10 mouse cellular contexts compared by ENCODE assay signal in genomic region chr4:130896372-130896771, GRCm38 (mm10). TPM values are rescaled to one million over a fixed set of nuclear protein-coding genes. Genes with fewer than 3 reads are reported as not detected.
A peak's percentile ranks its signal among the peaks of the same experiment; 100 is the strongest.
DNase-seq lines count a peak whose midpoint lies in the region; ATAC-seq and TF ChIP-seq lines count a peak whose summit lies in the region.
"Had no signal": no experiment of that assay in that cellular context is flagged by ENCODE, and none has a peak within 500 bp of the region (broad histone marks: within the 10 kb centered on the region; RNA-seq: fewer than 3 reads in every experiment).

No protein-coding gene starts in this region.

- H3K9me3 ChIP-seq in forebrain, postnatal 0 days (ENCODE audit: low read length), result no peaks in the 10 kb centered on the region
- H3K9me3 ChIP-seq in forebrain, embryonic 10.5 days, result no peaks in the 10 kb centered on the region
- H3K9me3 ChIP-seq in midbrain, embryonic 10.5 days (replicated peaks), result no peaks in the 10 kb centered on the region
- H3K9me3 ChIP-seq in midbrain, embryonic 16.5 days (replicated peaks; ENCODE audit: control insufficient read depth, low read length, poor library complexity, severe bottlenecking), result no peaks in the 10 kb centered on the region
- H3K9me3 ChIP-seq: hindbrain, embryonic 15.5 days had no signal

- intact Hi-C loops in left cerebral cortex, postnatal 4 days (cut with DNase I), result loop anchor here (5.0 kb wide), 1 partner anchor 51 kb away; no protein-coding TSS in a partner anchor

- no peaks in the 10 kb centered on the region for H3K36me3 ChIP-seq in forebrain, postnatal 0 days (ENCODE audit: insufficient read depth)
- H3K36me3 ChIP-seq in forebrain, embryonic 10.5 days (replicated peaks), result no peaks in the 10 kb centered on the region
- no peaks in the 10 kb centered on the region for H3K36me3 ChIP-seq in midbrain, embryonic 10.5 days
- H3K36me3 ChIP-seq in midbrain, embryonic 16.5 days (ENCODE audit: control insufficient read depth, insufficient read depth, low read length), result no peaks in the 10 kb centered on the region
- H3K36me3 ChIP-seq: hindbrain, embryonic 15.5 days had no signal

- H3K4me2 ChIP-seq in forebrain, postnatal 0 days (ENCODE audit: low read depth), result no peak overlapping the region
- H3K4me2 ChIP-seq in midbrain, embryonic 16.5 days (ENCODE audit: low read length), result no peak overlapping the region
- H3K4me2 ChIP-seq: hindbrain, embryonic 15.5 days had no signal

- peak; percentile 50 for DNase-seq in forebrain, postnatal 0 days
- no peak for DNase-seq in forebrain, embryonic 10.5 days (ENCODE audit: extremely low spot score, low spot score)
- peak; percentile 42 for DNase-seq in midbrain, embryonic 10.5 days (ENCODE audit: low spot score)
- peak; percentile 74 for DNase-seq in left cerebral cortex, postnatal 4 days
- peak; percentile 65 for DNase-seq in right cerebral cortex, postnatal 4 days
- no peak for DNase-seq in cerebellum, adult 18-20 months

- no peaks in the 10 kb centered on the region for H3K27me3 ChIP-seq in forebrain, postnatal 0 days (ENCODE audit: insufficient read depth, low read length)
- no peaks in the 10 kb centered on the region; the same call in 1 of the 2 replicates for H3K27me3 ChIP-seq in forebrain, embryonic 10.5 days (ENCODE audit: poor library complexity, severe bottlenecking)
- H3K27me3 ChIP-seq in midbrain, embryonic 10.5 days (ENCODE audit: low read depth, poor library complexity, severe bottlenecking), result no peaks in the 10 kb centered on the region
- H3K27me3 ChIP-seq in midbrain, embryonic 16.5 days (ENCODE audit: control insufficient read depth, insufficient read depth, low read depth, low read length), result no peaks in the 10 kb centered on the region
- H3K27me3 ChIP-seq: hindbrain, embryonic 15.5 days had no signal

- no peak for TF ChIP-seq POLR2A in bone marrow macrophage, adult 2 months (IDR thresholded peaks at IDR 0.05; ENCODE audit: borderline replicate concordance, low read depth, low read length)

- no peak overlapping the region for H3K9ac ChIP-seq in forebrain, postnatal 0 days
- no peak overlapping the region for H3K9ac ChIP-seq in midbrain, embryonic 16.5 days (ENCODE audit: low read depth, low read length)
- H3K9ac ChIP-seq: hindbrain, embryonic 15.5 days had no signal

- no peak overlapping the region for H3K4me3 ChIP-seq in forebrain, postnatal 0 days (ENCODE audit: low read depth, low read length)
- H3K4me3 ChIP-seq in forebrain, embryonic 10.5 days, result no peak overlapping the region
- no peak overlapping the region for H3K4me3 ChIP-seq in midbrain, embryonic 10.5 days
- no peak overlapping the region for H3K4me3 ChIP-seq in midbrain, embryonic 16.5 days (ENCODE audit: low read depth, low read length)
- H3K4me3 ChIP-seq in bone marrow macrophage, adult 2 months (ENCODE audit: insufficient read depth, low read length), result no peak overlapping the region
- H3K4me3 ChIP-seq: hindbrain, embryonic 15.5 days had no signal

- H3K27ac ChIP-seq in forebrain, postnatal 0 days (ENCODE audit: low read depth, low read length), result no peak overlapping the region
- no peak overlapping the region for H3K27ac ChIP-seq in forebrain, embryonic 10.5 days
- no peak overlapping the region for H3K27ac ChIP-seq in midbrain, embryonic 10.5 days (replicated peaks)
- H3K27ac ChIP-seq in midbrain, embryonic 16.5 days (ENCODE audit: low read length), result no peak overlapping the region
- H3K27ac ChIP-seq in bone marrow macrophage, adult 2 months (ENCODE audit: insufficient read depth, low read depth, low read length), result no peak overlapping the region
- H3K27ac ChIP-seq: hindbrain, embryonic 15.5 days had no signal

- 63% methylated on average over 2 of the region's 2 CpGs for WGBS in forebrain, postnatal 0 days
- WGBS in forebrain, embryonic 10.5 days, result 71% methylated on average over 2 of the region's 2 CpGs
- 76% methylated on average over 2 of the region's 2 CpGs for WGBS in midbrain, embryonic 10.5 days
- WGBS in midbrain, embryonic 16.5 days, result 80% methylated on average over 2 of the region's 2 CpGs

- TF ChIP-seq CTCF in forebrain, postnatal 0 days (IDR thresholded peaks at IDR 0.05; ENCODE audit: low read depth), result peak; percentile 87
- peak; percentile 76 for TF ChIP-seq CTCF in bone marrow macrophage, adult 2 months (IDR thresholded peaks at IDR 0.05; ENCODE audit: low read depth, low read length)

- no peak for ATAC-seq in forebrain, postnatal 0 days
- no peak for ATAC-seq in midbrain, embryonic 16.5 days

- no peaks in the 10 kb centered on the region for H3K4me1 ChIP-seq in forebrain, postnatal 0 days (ENCODE audit: insufficient read depth)
- H3K4me1 ChIP-seq in forebrain, embryonic 10.5 days, result peaks cover 13% of the 10 kb centered on the region
- peaks cover 5% of the 10 kb centered on the region; the same call in 1 of the 2 replicates for H3K4me1 ChIP-seq in midbrain, embryonic 10.5 days
- H3K4me1 ChIP-seq in midbrain, embryonic 16.5 days (ENCODE audit: control insufficient read depth, insufficient read depth, low read length), result no peaks in the 10 kb centered on the region
- H3K4me1 ChIP-seq in bone marrow macrophage, adult 2 months (ENCODE audit: control insufficient read depth, insufficient read depth, low read length), result peaks cover 22% of the 10 kb centered on the region

RNA-seq across cellular contexts. Expression of gene Laptm5, which starts 16.6 kb away (rescaled TPM):
- total RNA-seq in forebrain, postnatal 0 days (2014; rRNA removed), result 17.5 and 25.5 TPM in 2 replicates
- polyA plus RNA-seq in forebrain, postnatal 0 days (2015; fragmentation: Nextera tagmentation; extraction: Ambion mirVana), result 30.2 and 34.3 TPM in 2 replicates
- 16.7 and 17.1 TPM in 2 replicates for polyA plus RNA-seq in forebrain, embryonic 10.5 days (2016; fragmentation: Nextera tagmentation; extraction: Ambion mirVana)
- polyA plus RNA-seq in midbrain, embryonic 10.5 days (2016; fragmentation: Nextera tagmentation; extraction: Ambion mirVana), result 16.7 and 22.9 TPM in 2 replicates
- 22.0 and 22.3 TPM in 2 replicates for polyA plus RNA-seq in midbrain, embryonic 16.5 days (2015; fragmentation: Nextera tagmentation; extraction: Ambion mirVana)
- 1,649 and 1,910 TPM in 2 replicates for polyA plus RNA-seq in bone marrow macrophage, adult 2 months (2012; ENCODE audit: insufficient read depth, insufficient read length, missing spikeins)
- 10 to 100 TPM; 10.8 to 15.0 TPM for total RNA-seq in left cerebral cortex, postnatal 4 days (2021)

RNA-seq across cellular contexts. Expression of gene Matn1, which starts 47.8 kb away (rescaled TPM):
- 0.24 and 0.38 TPM in 2 replicates for total RNA-seq in forebrain, postnatal 0 days (2014; rRNA removed)
- 0.16 and 0.27 TPM in 2 replicates for polyA plus RNA-seq in forebrain, postnatal 0 days (2015; fragmentation: Nextera tagmentation; extraction: Ambion mirVana)
- polyA plus RNA-seq in forebrain, embryonic 10.5 days (2016; fragmentation: Nextera tagmentation; extraction: Ambion mirVana), result not detected in 2 replicates
- not detected in 2 replicates for polyA plus RNA-seq in midbrain, embryonic 10.5 days (2016; fragmentation: Nextera tagmentation; extraction: Ambion mirVana)
- 0.29 TPM in 1 of 2 replicates, not detected in the other for polyA plus RNA-seq in midbrain, embryonic 16.5 days (2015; fragmentation: Nextera tagmentation; extraction: Ambion mirVana)
- polyA plus RNA-seq in bone marrow macrophage, adult 2 months (2012; ENCODE audit: insufficient read depth, insufficient read length, missing spikeins), result 0.46 TPM in 1 of 2 replicates, not detected in the other
- total RNA-seq in left cerebral cortex, postnatal 4 days (2021), result under 1 TPM; 0.24 to 0.34 TPM
- total RNA-seq: adrenal gland, postnatal 4 days had no signal

Comparison
In these comparisons a context has a peak if more than half of its experiments do, and no peak if none do; other contexts are left out.
1. DNase-seq: peak in forebrain, postnatal 0 days (single experiment), midbrain, embryonic 10.5 days (single experiment), left cerebral cortex, postnatal 4 days (single experiment) and right cerebral cortex, postnatal 4 days (single experiment); none in forebrain, embryonic 10.5 days (single experiment) and cerebellum, adult 18-20 months (0 of 2).
2. RNA of gene Laptm5, which starts 16.6 kb away (polyA plus RNA-seq): 1,649 to 1,910 TPM in bone marrow macrophage, adult 2 months; 30.2 to 34.3 TPM in forebrain, postnatal 0 days, 22.0 to 22.3 TPM in midbrain, embryonic 16.5 days, 16.7 to 17.1 TPM in forebrain, embryonic 10.5 days and 16.7 to 22.9 TPM in midbrain, embryonic 10.5 days; every median in the first group is over 10 times any median in the second.